Mouse (Mus musculus) testis, adult 2 months (tissue): ENCODE results near the gene Tmbim4.

Experiments
- CTCF ChIP-seq: fragments of 200-500 bp; IDR thresholded peaks from 2 replicates; pipeline ENCODE4 v1.5.1; 2012; ENCODE audit warnings: low read depth, mild to moderate bottlenecking, inconsistent platforms, low read length, moderate library complexity; ENCODE audit not compliant: control insufficient read depth, insufficient read depth, insufficient replicate concordance
- POLR2A ChIP-seq: fragments of 200-500 bp; IDR thresholded peaks from 2 replicates; pipeline ENCODE4 v1.6.1; 2012; ENCODE audit warnings: low read depth, mild to moderate bottlenecking, inconsistent platforms, low read length, moderate library complexity; ENCODE audit not compliant: control insufficient read depth

- TF ChIP-seq CTCF = no peak
- no peak for TF ChIP-seq POLR2A
These were observed 10.2 kb upstream of the Tmbim4 start for GRCm38 (mm10) chr10:120191165-120191564.
